Mouse (Mus musculus) liver, embryonic 16.5 days (tissue): Measurements from ENCODE around the gene Mthfsl. TPM values are rescaled to one million over a fixed set of nuclear protein-coding genes. Genes with fewer than 3 reads are reported as not detected.

Experiments
- polyA plus RNA-seq: library from polyadenylated mRNA; unstranded; fragments of >200 nt; fragmentation: Nextera tagmentation; extraction: Ambion mirVana; gene quantifications from 2 replicates; pipeline ENCODE4 v1.2.1, GENCODE M21; 2015

Mthfsl gene
- polyA plus RNA-seq, 1 experiment from 2014 or later = 29.0 TPM

Other genes starting within 250 kb of the Mthfsl start
- 26.1 and 27.0 TPM in 2 replicates for gene Syncrip, start 237.7 kb downstream of the Mthfsl start, polyA plus RNA-seq
- 7.9 and 8.4 TPM in 2 replicates for gene Zfp949, start 172.3 kb downstream of the Mthfsl start, polyA plus RNA-seq
- 0.06 and 0.08 TPM in 2 replicates for gene Trim43a, start 139.4 kb downstream of the Mthfsl start, polyA plus RNA-seq
- 0.46 TPM in 1 of 2 replicates, not detected in the other for gene Bcl2a1d, start 11.6 kb upstream of the Mthfsl start, polyA plus RNA-seq
- not detected in 2 replicates for gene Trim43c, start 118.9 kb upstream of the Mthfsl start, polyA plus RNA-seq
- 0.47 TPM in 1 of 2 replicates, not detected in the other for gene Bcl2a1a, start 236.6 kb upstream of the Mthfsl start, polyA plus RNA-seq